Mouse (Mus musculus): Measurements from ENCODE around the gene Ano6.
"Not testable (repeated sequence)": the region's sequence is repeated elsewhere in the genome, so short reads cannot be mapped to it uniquely, and the experiment has no call there.

Gene Ano6

DNA sequence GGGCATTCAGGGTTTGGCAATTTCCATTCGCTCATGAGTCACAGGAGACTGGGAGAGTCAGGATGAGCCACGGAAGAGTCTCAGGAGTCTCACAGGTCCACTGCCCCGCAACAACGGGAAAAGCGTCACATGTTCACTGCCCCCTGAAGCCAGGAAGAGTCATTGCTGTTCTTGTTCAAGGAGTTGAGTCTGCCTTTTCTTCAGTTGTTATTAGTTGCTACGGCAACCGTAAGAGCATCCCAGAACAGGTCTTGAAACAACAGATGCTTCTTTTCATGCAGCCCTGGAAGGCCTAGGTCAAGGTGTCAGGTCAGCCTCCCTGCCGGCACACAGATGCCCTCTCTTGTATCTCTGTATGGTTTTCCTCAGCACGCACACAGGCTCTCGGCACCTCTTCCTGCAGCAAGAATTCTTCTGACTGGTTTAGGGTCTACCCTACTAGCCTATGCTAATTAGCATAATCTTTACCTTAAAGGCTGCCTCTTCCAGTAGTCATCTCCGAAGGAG lies 36.9 kb downstream of the Ano6 start:
- DNase-seq (ENCODE audit: low spot score), result no peak

DNA sequence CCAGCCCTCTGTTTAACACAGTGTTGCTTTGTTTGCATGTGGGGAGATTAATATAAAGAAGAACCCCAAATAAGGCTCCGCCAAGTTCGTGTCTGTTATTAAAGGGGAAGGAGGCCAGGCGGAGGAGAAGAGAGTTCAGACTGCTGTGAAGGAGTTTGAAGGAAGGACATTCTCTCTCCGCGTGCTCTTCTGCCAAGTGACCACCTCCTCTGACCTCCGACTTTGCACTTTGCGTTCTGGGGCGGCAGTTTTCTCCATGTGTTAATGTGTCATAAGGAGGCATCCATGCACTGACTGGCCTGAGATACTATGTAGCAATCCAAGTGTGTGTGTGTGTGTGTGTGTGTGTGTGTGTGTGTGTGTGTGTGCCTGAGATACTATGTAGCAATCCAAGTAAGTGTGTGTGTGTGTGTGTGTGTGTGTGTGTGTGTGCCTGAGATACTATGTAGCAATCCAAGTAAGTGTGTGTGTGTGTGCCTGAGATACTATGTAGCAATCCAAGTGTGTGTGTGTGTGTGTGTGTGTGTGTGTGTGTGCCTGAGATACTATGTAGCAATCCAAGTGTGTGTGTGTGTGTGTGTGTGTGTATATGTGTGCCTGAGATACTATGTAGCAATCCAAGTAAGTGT lies 37.5 kb downstream of the Ano6 start:
- not testable (repeated sequence) for DNase-seq (ENCODE audit: low spot score)

DNA sequence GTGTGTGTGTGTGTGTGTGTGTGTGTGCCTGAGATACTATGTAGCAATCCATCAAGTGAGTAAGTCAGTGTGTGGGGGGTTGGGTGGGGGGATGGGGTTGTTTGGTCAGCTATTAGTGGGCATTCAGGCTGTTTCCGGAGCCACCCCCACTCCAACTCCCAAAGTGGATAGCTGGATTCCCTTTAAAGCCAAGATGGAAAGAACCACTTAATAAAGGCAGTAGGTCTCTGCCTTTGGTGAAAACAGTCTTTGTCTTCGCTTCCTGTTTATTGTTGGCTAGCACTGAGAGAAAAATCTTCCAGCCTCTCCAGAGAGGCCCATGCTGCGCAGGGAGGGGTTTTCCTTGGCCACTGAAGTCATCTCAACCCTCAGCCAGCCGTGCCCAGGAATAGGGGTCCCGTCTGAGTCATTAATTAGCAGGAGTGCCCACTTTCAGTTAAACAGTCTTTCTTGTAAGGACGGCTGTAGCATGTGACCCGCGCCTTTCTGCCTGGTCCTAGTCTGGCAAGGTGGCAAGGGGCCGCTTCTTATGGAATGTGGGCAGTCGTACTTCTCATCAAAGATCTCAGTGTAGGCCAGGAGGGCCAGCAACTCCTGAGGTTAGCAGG lies 38.1 kb downstream of the Ano6 start:
- no peak for DNase-seq (ENCODE audit: low spot score)

DNA sequence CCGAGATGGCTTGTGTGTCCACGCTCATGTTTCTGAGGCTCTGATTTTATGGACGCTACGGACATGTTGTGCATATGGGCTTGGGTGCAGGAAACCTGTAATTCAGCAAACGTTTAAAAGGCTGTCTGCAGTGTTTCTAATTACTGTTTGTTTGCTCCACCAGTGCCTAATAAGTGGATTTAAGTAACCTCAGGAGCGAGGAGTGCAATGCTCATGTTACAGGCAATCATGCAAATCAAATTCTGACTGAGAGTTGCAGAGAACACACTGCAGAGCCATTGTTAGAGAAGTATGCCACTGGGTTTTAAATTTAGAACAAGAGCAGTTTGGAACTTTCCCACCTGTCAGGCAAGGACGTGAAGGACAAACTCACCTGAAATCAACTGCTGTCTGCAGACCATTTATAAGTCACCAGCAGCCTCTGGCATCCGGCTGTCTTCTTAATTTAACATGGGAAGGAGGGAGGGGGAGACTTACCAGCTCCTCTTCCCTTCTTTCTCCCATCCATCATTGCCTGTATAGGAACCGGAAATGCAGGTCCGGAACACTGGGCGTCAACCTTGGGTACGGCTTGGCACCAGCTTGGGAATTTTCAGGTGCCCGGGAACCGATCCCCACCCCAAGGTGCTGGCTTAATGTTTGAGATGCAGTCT lies 39.0 kb downstream of the Ano6 start:
- no peak for DNase-seq (ENCODE audit: low spot score)

DNA sequence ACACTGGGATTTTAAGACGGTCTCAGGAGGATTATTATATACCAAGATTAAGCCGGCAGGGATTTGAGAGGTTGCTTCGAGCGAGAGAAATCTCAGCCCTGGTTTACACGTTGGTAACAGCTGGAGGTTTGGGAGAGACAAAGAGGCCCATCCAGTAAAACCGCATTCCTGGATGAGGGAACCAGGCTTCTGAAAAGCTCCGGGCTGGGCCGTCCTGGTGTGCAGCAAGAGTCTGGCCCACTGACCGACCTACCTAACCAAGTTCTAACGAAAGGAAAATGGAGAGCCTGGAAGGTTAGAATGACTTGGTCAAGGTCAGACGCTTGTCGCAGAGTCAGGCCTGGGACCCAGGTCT lies 39.5 kb downstream of the Ano6 start:
- DNase-seq (ENCODE audit: low spot score), result no peak

DNA sequence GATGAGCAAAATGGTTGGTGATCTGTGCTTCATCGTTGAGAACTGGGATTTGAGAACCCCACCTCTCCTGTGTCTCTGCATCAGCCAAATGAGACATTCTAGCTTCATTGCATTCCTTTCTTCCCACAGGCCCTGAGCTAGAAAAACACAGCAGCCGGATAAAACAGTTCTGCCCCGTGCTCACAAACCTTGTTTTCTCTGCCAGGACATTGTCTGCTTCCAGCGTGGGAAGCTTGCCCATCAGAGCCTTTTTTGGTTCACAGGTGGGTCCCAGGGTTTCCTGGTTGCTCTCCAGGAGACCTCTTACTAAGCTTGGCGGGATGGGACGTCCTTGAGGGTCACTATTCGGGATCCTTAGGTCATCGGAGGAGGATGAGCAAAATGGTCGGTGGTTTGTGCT lies 42.6 kb downstream of the Ano6 start:
- DNase-seq (ENCODE audit: low spot score), result no peak

DNA sequence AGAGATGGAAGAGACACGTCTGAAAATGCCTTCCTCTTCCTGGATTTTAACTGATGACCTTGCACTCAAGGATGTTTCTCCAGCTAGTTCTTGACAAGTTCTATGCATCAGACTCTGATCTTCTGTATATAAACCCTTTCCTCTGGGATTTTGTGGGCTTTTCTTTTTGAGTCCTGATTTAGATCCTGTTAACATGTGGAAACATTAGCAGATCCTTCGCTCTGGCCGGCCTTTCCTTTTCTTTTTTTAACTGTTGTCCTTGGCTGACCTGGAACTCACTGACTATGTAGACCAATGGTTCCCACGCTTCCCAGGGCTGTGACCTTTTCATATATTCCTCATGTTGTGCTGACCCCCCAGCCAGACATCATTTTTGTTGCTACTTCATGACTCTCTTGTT lies 45.4 kb downstream of the Ano6 start:
- DNase-seq (ENCODE audit: low spot score), result no peak

DNA sequence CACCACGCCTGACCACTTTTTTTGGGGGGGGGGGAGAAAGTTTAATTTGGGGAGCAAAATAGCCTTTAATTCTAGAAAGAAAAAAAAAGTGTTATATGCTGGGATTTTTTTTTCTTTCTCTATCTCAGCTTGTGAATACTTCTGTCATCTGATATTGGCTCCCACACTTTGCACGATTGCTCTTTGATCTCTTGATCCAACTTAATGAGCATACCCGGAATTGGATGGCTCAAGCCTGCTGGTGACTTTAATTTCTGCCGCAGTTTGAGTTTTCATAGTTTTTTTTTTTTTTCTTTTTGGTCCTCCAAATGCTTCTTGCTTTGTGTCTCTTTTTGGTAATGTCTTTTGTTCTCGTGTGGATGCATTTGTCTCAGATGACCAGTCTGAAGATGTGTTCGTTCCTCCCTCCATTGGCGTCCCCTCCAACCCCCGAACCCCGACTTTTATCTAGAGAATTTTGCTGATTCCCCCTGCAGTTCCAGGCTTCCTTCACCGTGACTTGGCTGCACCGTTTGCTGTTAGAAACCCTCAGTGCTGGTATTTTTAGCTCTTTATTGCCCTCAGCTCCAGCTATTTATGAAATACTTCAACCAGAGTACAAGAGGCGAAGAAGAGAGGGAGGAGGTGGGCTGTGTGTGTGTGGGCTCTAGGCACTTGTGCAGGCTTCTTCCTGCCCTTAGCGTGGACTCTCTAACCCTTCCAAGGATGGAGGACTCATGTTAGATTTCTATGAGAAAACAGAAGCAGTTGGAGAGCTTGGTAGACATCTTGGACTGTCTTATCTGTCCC lies 46.2 kb downstream of the Ano6 start:
- DNase-seq (ENCODE audit: low spot score), result no peak

DNA sequence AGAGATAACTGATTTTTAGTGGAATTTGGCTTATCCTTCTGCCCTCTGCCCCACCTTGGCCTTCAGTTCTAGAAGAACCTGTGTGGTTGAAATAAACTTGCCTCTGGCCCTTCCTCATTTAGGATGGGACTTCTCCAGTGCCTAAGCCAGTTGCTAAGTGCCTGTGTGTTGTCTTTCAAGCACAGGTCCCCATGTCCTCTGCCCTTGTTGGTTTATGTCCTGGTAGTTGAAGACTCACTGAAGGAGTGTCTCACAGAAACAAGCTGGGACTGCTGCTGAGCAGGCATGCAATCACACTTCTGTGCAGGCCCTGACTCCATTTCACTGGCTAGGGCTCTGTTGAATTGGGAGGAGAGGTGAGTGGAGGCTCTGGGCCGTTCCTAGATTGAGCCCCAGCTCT lies 46.9 kb downstream of the Ano6 start:
- DNase-seq (ENCODE audit: low spot score), result no peak

DNA sequence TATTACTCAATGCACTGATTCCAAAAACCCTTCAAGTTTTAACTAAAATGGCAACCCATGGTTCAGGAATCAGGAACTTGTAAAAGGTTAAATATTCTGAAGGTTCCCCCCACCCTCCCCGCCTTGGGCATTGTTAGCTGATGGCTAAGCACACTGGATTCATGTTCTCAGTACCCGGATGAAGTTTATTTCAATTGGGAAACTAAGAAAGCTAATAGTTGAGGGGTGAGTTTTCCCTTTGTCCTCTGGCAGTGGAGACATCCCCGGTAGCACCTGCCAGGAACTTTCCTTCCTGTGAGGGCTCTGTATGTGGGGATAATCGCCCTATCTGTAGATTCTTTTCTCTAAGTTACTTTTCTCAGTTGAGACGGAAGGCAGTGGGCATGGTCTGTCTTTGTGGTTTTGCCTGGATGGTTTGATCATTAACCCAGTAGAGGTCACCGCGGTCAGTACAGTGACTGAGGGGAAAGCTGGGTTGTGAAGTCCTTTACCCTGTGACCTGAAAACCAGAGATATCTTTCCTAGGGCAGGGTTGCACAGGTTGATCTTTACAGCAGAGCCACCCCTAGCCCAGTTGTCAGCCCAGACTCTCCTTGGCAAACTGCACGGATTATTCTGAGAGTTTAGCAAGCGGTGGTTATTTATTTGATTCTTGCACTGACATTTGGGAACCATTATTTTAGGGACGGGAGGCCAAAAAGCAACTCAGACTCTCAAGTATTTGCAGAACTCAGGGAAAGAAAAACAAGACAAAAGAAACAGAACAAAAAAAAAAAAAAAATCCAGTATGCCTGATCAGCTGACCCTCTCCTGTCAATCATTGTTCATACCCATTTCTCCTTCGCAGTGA lies 47.8 kb downstream of the Ano6 start:
- DNase-seq (ENCODE audit: low spot score), result no peak

DNA sequence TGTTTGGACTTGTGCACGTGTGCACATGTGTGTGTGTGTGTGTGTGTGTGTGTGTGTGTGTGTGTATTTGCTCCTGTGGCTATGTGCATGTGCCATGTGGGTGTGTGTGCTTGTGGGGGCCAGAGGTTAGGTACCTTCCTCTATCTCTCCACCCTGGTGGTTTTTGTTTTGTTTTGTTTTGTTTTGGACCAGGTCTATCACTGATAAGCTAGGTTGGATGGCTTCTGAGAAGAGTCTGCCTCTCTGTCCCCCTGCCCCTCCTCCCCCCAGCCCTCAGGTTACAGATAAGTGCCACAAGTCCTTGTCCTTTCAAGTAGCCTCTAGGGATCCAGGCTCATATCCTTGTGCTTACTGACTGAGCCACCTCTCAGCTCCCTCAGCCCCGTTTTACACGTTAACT lies 49.1 kb downstream of the Ano6 start:
- no peak for DNase-seq (ENCODE audit: low spot score)

DNA sequence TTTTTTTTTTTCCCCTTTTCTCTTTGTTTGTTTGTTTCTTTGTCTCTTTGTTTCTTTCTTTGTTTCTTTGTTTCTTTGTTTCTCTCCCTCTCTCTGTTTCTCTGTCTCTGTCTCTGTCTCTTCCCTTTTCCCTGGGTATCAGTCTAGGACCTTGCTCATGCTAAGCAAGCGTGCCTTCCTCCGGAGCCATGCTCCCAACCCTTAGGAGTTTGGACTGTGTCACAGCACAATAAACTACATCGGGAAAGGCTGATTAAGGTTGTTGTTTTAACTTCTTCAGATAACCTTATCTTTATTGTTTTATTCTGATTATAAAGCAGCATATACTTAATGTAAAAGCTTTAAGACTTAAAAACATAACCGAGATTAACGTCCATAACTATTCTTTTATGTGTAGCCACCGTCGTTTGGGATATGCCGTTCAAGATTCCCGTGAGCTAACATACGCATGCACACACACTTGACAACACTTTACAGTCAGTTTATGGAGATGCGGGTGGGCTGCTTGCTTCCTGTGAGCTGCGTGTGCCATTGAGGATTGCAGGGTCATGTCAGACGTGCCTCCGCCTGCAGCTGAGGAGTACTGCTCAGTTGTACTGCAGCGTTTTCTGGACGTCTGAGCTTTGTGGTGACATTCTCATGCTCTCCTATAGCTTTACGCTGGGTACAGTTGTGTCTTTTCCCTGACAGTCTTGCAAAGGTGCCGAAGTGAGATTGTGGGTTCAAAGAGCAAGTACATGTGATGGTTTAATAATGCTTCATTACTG lies 52.7 kb downstream of the Ano6 start:
- DNase-seq (ENCODE audit: low spot score), result no peak

DNA sequence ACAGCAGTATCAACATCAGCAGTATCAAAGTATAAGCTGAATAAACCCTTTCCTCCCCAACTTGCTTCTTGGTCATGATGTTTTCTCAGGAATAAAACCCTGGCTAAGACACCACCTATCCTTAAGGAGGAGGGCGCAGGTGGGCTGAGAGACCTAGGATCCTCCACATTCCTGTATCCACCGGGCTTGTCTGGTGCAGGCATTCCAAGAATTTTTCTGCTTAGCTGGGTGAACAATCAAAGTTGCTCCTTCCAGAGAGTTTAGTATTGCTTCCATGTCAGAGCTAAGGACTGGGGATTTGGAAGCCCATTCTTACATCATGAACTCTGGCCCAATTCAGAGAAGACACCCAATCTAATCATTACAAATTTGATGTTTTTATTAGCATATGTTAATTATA lies 53.8 kb downstream of the Ano6 start:
- DNase-seq (ENCODE audit: low spot score), result no peak

DNA sequence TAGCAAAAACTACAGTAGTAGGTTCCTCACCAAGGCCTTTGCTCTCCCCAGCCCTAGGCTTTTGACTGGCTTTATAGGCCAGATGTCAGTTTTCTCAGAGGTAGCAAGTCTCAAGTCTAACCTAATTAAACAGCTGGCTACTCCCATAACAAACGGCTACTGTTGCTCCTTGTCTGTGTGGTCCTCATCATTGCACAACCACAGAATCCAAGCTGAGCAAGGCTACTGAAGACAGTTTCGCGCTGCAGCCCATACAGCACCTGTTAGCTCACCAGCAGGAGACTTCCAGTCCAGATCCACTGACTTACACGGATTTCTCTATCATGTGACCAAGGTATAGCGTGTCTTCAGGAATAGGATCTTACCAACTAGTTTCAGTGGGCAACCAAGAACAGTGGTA lies 55.5 kb downstream of the Ano6 start:
- no peak for DNase-seq (ENCODE audit: low spot score)

DNA sequence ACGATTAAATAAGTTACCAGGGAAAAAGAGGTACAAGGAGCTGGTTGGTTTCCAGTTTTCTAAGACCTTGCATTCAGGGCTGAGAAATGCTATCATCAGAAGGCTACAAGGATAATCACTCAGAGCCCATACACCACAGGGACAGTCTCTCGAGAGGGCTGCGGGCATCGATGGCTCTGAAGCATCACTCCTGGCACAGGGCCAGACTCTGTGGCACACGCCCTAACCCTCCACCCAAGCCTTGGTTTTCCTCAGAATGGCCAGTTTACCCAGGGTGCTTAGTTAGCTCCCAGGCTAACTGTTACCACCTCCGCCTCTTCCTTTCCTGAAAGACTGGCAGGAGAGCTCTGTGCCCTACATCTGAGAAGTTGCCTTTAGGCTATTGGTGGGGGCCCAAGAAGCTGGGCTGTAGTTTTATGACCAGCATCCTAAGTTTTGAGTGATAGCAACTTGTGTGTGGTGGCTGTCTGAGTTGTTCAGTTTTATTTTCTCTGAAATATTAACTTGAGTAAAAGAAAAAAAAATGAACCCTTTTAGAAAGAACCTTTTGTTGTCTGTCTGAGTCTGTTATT lies 57.9 kb downstream of the Ano6 start:
- DNase-seq (ENCODE audit: low spot score), result no peak

DNA sequence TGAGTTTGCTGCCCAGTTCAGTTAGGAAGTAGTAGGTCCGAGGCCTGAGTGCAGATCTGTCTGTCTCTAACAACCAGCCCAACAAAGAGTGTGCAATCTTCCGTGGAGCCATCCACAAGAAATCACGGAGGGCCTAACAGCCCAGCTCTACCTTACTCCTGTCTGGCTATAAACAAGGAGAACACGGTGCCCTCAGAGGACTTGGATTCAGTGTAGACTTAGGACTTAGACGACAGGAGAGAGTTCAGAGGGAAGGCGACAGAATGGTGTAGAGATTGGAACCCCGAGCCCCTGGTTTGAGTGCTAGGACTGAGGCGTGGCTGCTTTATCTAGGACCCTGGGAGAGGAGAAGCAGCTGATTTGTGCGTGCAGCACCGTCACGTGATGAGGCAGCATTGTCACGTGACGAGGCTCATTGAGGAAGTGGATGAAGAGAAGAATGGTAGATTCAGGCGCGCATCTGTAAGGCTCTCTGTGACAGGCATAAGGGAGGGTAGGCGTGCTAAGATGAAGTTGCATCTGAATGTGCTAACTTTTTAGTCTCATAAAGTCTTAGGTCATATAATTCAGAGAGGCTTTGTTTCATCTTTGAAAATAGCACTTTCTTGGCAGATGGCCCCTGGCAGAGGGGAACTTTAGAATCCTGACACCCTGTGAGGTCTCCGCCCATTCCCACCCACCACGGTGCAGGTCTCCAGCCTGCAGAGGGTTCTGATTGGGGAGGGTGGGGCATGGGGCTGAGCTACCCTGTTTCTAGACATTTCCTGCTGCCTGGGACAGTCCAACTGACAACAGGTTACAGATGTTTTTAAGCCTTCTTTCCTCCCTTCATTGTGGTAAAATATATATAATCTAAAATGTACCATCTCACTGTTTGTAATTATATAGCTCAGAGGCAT lies 59.1 kb downstream of the Ano6 start:
- DNase-seq (ENCODE audit: low spot score), result no peak

DNA sequence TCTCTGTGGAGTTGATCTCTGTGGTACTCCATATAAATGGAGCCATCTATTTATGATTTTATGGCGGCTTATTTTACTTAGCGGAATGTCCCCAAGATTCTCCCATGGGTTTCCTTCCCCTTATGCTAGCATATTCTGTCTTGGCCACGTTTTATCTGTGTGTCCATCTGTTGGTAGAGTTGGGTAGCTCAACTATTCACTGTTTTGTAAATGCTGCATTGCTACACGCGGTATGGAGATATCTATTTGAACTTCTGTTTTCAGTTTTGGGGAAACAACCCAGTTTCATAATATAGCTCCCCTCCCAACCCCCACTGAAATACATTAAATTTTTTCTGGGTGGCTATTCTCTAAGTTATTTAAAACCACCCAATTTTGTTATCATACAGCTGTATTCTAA lies 59.9 kb downstream of the Ano6 start:
- DNase-seq (ENCODE audit: low spot score), result no peak

DNA sequence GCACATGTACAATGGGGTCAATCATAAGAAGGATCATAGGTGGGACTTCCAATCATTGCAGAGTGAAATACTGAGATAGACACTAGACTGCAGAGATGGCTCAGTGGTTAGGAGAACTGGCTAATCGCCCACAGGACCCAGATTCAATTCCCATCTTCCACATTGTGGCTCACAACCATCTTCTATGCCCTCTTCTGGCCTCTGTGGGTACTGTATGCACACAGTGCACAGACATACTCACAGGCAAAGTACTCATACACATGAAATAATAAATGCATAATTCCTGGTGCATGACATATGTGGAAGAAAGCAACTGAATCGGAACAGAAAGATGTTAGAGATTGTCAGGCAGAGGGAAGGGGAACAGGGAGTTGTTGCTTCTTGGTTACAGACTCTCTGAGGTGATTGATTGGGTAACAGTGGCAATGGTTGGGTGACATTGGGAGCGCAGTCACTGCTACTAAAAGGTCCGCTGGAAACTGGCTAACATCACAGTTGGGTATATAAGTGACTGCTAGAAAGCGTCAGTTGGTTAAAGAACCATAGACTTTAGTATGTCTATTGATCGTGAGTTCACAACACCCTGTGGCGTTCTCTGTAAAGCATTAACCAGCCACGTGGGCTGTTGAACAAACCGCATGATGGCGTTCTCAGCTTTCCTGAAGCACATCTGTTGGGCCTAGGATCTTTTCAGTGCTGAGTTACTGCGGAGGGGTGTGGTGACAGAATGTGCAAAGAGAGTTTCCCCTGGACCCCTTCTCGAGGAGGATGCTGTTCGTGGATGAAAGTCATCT lies 64.6 kb downstream of the Ano6 start:
- no peak for DNase-seq (ENCODE audit: low spot score)

DNA sequence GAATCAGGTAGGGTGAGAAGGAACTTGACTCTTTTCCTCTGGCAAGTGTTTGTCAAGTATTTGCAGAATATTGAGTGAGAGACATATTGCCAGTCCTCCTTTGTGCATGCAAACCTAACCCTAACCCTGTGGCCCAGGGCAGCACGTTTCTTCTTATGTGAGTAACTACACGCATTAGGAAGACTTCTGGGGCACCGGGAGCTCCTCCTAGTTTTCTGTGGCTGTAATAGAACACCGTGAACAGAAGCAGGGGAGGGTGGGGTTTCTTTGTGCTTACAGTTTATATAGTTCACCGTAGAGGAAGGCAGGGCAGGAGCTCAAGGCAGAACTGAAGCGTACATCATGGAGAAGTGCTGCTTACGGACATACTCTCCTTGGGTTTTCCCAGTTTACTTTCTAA lies 65.3 kb downstream of the Ano6 start:
- DNase-seq (ENCODE audit: low spot score), result no peak
